Mouse (Mus musculus): ENCODE measurements around the gene 4930404N11Rik.

DNA sequence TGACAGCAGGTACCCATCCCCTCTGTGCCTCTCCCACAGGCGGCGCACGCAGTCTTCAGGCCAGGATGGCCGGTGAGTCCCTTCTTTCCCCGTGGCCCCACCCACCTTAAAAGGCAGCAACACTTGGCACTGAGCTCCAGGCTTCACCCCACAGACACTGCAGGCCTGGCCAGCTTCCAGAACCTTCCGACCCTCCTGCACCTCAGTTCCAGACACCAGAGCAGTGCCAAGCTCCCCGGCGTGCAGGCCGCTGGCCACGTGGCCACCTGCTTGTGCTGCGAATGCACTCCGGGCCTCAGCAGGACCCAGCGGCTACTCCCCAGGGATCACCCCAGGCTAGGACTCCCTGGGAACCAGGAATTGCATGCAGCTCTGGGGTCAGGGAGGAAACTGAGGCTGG is 52.0 kb downstream of the 4930404N11Rik start:
- TF ChIP-seq GATA1 (IDR thresholded peaks at IDR 0.05; ENCODE audit: borderline replicate concordance, low read length) = no peak
- no peak for TF ChIP-seq FLI1 (IDR thresholded peaks at IDR 0.05; ENCODE audit: low read length)

Measured in megakaryocyte, embryonic 14.5 days (primary cell).